Mouse (Mus musculus): Measurements from ENCODE around the gene Rptor. TPM values are rescaled to one million over a fixed set of nuclear protein-coding genes. Genes with fewer than 3 reads are reported as not detected.
A peak's percentile ranks its signal among the peaks of the same experiment; 100 is the strongest.

The Rptor gene
- polyA plus RNA-seq, 1 experiment from 2014 or later: 3.1 TPM

- Histone ChIP-seq H3K4me3 (ENCODE audit: low read depth, low read length) (no peak overlapping the region), H3K4me2 (ENCODE audit: low read depth, low read length) (no peak overlapping the region), H3K36me3 (replicated peaks; ENCODE audit: insufficient read depth, low read length) (no peaks in the 10 kb centered on the region), H3K9me3 (ENCODE audit: low read length) (no peaks in the 10 kb centered on the region), H3K27ac (ENCODE audit: low read depth) (no peak overlapping the region), H3K4me1 (ENCODE audit: insufficient read depth) (peaks cover 6% of the 10 kb centered on the region), H3K9ac (replicated peaks) (no peak overlapping the region), H3K27me3 (ENCODE audit: insufficient read depth, low read length) (0 out of 2 replicates have a peak, but pooled peaks cover 3% of the 10 kb centered on the region)
- no peak for DNase-seq
- no peak for ATAC-seq
- 39% methylated on average over 7 of the region's 7 CpGs for WGBS (ENCODE audit: insufficient replicate concordance)
- TF ChIP-seq CTCF (IDR thresholded peaks at IDR 0.05; ENCODE audit: low read depth): no peak
- TF ChIP-seq EP300 (IDR thresholded peaks at IDR 0.05; ENCODE audit: low read depth): no peak
Observed at GRCm38 (mm10) chr11:119907711-119908110, 305.0 kb downstream of the Rptor start.

- 0% methylated on average over 5 of the region's 5 CpGs for WGBS (ENCODE audit: insufficient replicate concordance)
- ATAC-seq: no peak
- peak; percentile 78 for DNase-seq
- no peaks in the 10 kb centered on the region for H3K36me3 ChIP-seq (replicated peaks; ENCODE audit: insufficient read depth, low read length)
- H3K4me1 ChIP-seq (ENCODE audit: insufficient read depth): peaks cover 16% of the 10 kb centered on the region
- H3K9ac ChIP-seq (replicated peaks): 0 out of 2 replicates have a peak overlapping the region, but pooled peaks have one; percentile 7
- no peak overlapping the region for H3K4me3 ChIP-seq (ENCODE audit: low read depth, low read length)
- no peak overlapping the region for H3K27ac ChIP-seq (ENCODE audit: low read depth)
- TF ChIP-seq EP300 (IDR thresholded peaks at IDR 0.05; ENCODE audit: low read depth) (no peak), CTCF (IDR thresholded peaks at IDR 0.05; ENCODE audit: low read depth) (peak; percentile 89)
- H3K4me2 ChIP-seq (ENCODE audit: low read depth, low read length): no peak overlapping the region
- H3K27me3 ChIP-seq (ENCODE audit: insufficient read depth, low read length): 0 out of 2 replicates have a peak, but pooled peaks cover 3% of the 10 kb centered on the region
- H3K9me3 ChIP-seq (ENCODE audit: low read length): no peaks in the 10 kb centered on the region
Observed at GRCm38 (mm10) chr11:119909436-119909835, 306.7 kb downstream of the Rptor start.

GRCm38 (mm10) chr11:119912845-119913244, 310.1 kb downstream of the Rptor start:
- Histone ChIP-seq H3K4me1 (ENCODE audit: insufficient read depth) (peaks cover 34% of the 10 kb centered on the region), H3K4me3 (ENCODE audit: low read depth, low read length) (peak overlapping the region; percentile 88), H3K9me3 (ENCODE audit: low read length) (no peaks in the 10 kb centered on the region), H3K9ac (replicated peaks) (peak overlapping the region; percentile 92), H3K4me2 (ENCODE audit: low read depth, low read length) (peak overlapping the region; percentile 92), H3K27ac (ENCODE audit: low read depth) (peak overlapping the region; percentile 85), H3K36me3 (replicated peaks; ENCODE audit: insufficient read depth, low read length) (peaks cover 10% of the 10 kb centered on the region), H3K27me3 (ENCODE audit: insufficient read depth, low read length) (no peaks in the 10 kb centered on the region)
- no peak for DNase-seq
- 37% methylated on average over 7 of the region's 7 CpGs for WGBS (ENCODE audit: insufficient replicate concordance)
- TF ChIP-seq EP300 (IDR thresholded peaks at IDR 0.05; ENCODE audit: low read depth): no peak
- no peak for TF ChIP-seq CTCF (IDR thresholded peaks at IDR 0.05; ENCODE audit: low read depth)
- ATAC-seq: no peak

- peak; percentile 86 for DNase-seq
Observed at GRCm38 (mm10) chr11:119913291-119913934, 310.7 kb downstream of the Rptor start, which contains the start of gene Chmp6. Gene Chmp6 (plus strand): TSS chr11:119913441.

GRCm38 (mm10) chr11:119913935-119914314, 311.2 kb downstream of the Rptor start:
- under 1% methylated on average over 26 of the region's 26 CpGs for WGBS (ENCODE audit: insufficient replicate concordance)
- peak overlapping the region; percentile 88 for H3K4me3 ChIP-seq (ENCODE audit: low read depth, low read length)
- peak overlapping the region; percentile 92 for H3K4me2 ChIP-seq (ENCODE audit: low read depth, low read length)
- H3K27ac ChIP-seq (ENCODE audit: low read depth): peak overlapping the region; percentile 85
- TF ChIP-seq EP300 (IDR thresholded peaks at IDR 0.05; ENCODE audit: low read depth): no peak
- no peak for TF ChIP-seq CTCF (IDR thresholded peaks at IDR 0.05; ENCODE audit: low read depth)
- no peaks in the 10 kb centered on the region for H3K9me3 ChIP-seq (ENCODE audit: low read length)
- H3K4me1 ChIP-seq (ENCODE audit: insufficient read depth): peaks cover 34% of the 10 kb centered on the region
- H3K36me3 ChIP-seq (replicated peaks; ENCODE audit: insufficient read depth, low read length): peaks cover 15% of the 10 kb centered on the region
- no peaks in the 10 kb centered on the region for H3K27me3 ChIP-seq (ENCODE audit: insufficient read depth, low read length)
- ATAC-seq: peak; percentile 30
- H3K9ac ChIP-seq (replicated peaks): peak overlapping the region; percentile 92
- no peak for DNase-seq

More at GRCm38 (mm10) chr11:119913291-119913934, 310.7 kb downstream of the Rptor start, which contains the start of gene Chmp6:
- no peak; the same call in none of the 2 replicates for TF ChIP-seq CTCF (IDR thresholded peaks at IDR 0.05; ENCODE audit: low read depth)
- Histone ChIP-seq H3K4me2 (ENCODE audit: low read depth, low read length) (peak within 1 kb of the TSS; percentile 92), H3K4me3 (ENCODE audit: low read depth, low read length) (peak within 1 kb of the TSS; percentile 88), H3K27me3 (ENCODE audit: insufficient read depth, low read length) (no peaks in the 10 kb centered on the region), H3K9ac (replicated peaks) (peak within 1 kb of the TSS; percentile 92), H3K36me3 (replicated peaks; ENCODE audit: insufficient read depth, low read length) (peaks cover 13% of the 10 kb centered on the region), H3K4me1 (ENCODE audit: insufficient read depth) (peaks cover 34% of the 10 kb centered on the region), H3K9me3 (ENCODE audit: low read length) (no peaks in the 10 kb centered on the region), H3K27ac (ENCODE audit: low read depth) (peak within 1 kb of the TSS; percentile 85)
- peak; percentile 86 for ATAC-seq
- 2% methylated on average over 47 of the region's 48 CpGs for WGBS (ENCODE audit: insufficient replicate concordance)

GRCm38 (mm10) chr11:119914381-119914780, 311.7 kb downstream of the Rptor start:
- Histone ChIP-seq H3K9ac (replicated peaks) (peak overlapping the region; percentile 92), H3K27me3 (ENCODE audit: insufficient read depth, low read length) (no peaks in the 10 kb centered on the region), H3K9me3 (ENCODE audit: low read length) (no peaks in the 10 kb centered on the region), H3K4me2 (ENCODE audit: low read depth, low read length) (peak overlapping the region; percentile 92), H3K27ac (ENCODE audit: low read depth) (no peak overlapping the region), H3K4me1 (ENCODE audit: insufficient read depth) (peaks cover 34% of the 10 kb centered on the region), H3K4me3 (ENCODE audit: low read depth, low read length) (peak overlapping the region; percentile 88), H3K36me3 (replicated peaks; ENCODE audit: insufficient read depth, low read length) (peaks cover 19% of the 10 kb centered on the region)
- ATAC-seq: no peak
- DNase-seq: no peak
- TF ChIP-seq EP300 (IDR thresholded peaks at IDR 0.05; ENCODE audit: low read depth) (no peak), CTCF (IDR thresholded peaks at IDR 0.05; ENCODE audit: low read depth) (no peak)
- 9% methylated on average over 4 of the region's 4 CpGs for WGBS (ENCODE audit: insufficient replicate concordance)

All from liver, postnatal 0 days (tissue).